Mouse (Mus musculus): ENCODE data around the gene Gm37240. TPM values are rescaled to one million over a fixed set of nuclear protein-coding genes. Genes with fewer than 3 reads are reported as not detected.

Gene Gm37240
- total RNA-seq, 4 experiments from 2014 or later = 1.8 to 2.0 TPM; not detected in 2

- no peak for DNase-seq (ENCODE audit: low spot score in 2 of 2)
Measured at GRCm38 (mm10) chr3:85878911-85879310, 8.4 kb downstream of the Gm37240 start.

- DNase-seq (ENCODE audit: low spot score in 2 of 2) = no peak
Measured at GRCm38 (mm10) chr3:85863996-85864395, 23.3 kb downstream of the Gm37240 start.

- DNase-seq (ENCODE audit: low spot score in 2 of 2) = no peak
Measured at GRCm38 (mm10) chr3:85862886-85863285, 24.4 kb downstream of the Gm37240 start.

- DNase-seq (ENCODE audit: low spot score in 2 of 2) = no peak
Measured at GRCm38 (mm10) chr3:85860996-85861395, 26.3 kb downstream of the Gm37240 start.

- no peak for DNase-seq (ENCODE audit: low spot score in 2 of 2)
Measured at GRCm38 (mm10) chr3:85859311-85859710, 28.0 kb downstream of the Gm37240 start.

- no peak for DNase-seq (ENCODE audit: low spot score in 2 of 2)
Measured at GRCm38 (mm10) chr3:85858140-85859135, 28.9 kb downstream of the Gm37240 start.

- DNase-seq (ENCODE audit: low spot score in 2 of 2) = no peak
Measured at GRCm38 (mm10) chr3:85857083-85857482, 30.2 kb downstream of the Gm37240 start.

- DNase-seq (ENCODE audit: low spot score in 2 of 2) = no peak
Measured at GRCm38 (mm10) chr3:85855947-85856346, 31.4 kb downstream of the Gm37240 start.

GRCm38 (mm10) chr3:85855043-85855442 lies 32.3 kb downstream of the Gm37240 start:
- DNase-seq (ENCODE audit: low spot score in 2 of 2) = no peak

- DNase-seq (ENCODE audit: low spot score in 2 of 2) = no peak
Measured at GRCm38 (mm10) chr3:85854143-85854542, 33.2 kb downstream of the Gm37240 start.

GRCm38 (mm10) chr3:85853715-85854114 lies 33.6 kb downstream of the Gm37240 start:
- no peak for DNase-seq (ENCODE audit: low spot score in 2 of 2)

- no peak for DNase-seq (ENCODE audit: low spot score in 2 of 2)
Measured at GRCm38 (mm10) chr3:85850079-85850478, 37.2 kb downstream of the Gm37240 start.

- no peak for DNase-seq (ENCODE audit: low spot score in 2 of 2)
Measured at GRCm38 (mm10) chr3:85846316-85846715, 41.0 kb downstream of the Gm37240 start.

- no peak for DNase-seq (ENCODE audit: low spot score in 2 of 2)
Measured at GRCm38 (mm10) chr3:85845341-85845740, 42.0 kb downstream of the Gm37240 start.

- no peak for DNase-seq (ENCODE audit: low spot score in 2 of 2)
Measured at GRCm38 (mm10) chr3:85842881-85843218, 44.5 kb downstream of the Gm37240 start.

GRCm38 (mm10) chr3:85842177-85842880 lies 45.0 kb downstream of the Gm37240 start:
- no peak for DNase-seq (ENCODE audit: low spot score in 2 of 2)

- DNase-seq (ENCODE audit: low spot score in 2 of 2) = no peak
Measured at GRCm38 (mm10) chr3:85841454-85842176, 45.7 kb downstream of the Gm37240 start.

GRCm38 (mm10) chr3:85833627-85834026 lies 53.7 kb downstream of the Gm37240 start:
- no peak for DNase-seq (ENCODE audit: low spot score in 2 of 2)

GRCm38 (mm10) chr3:85832490-85833155 lies 54.7 kb downstream of the Gm37240 start:
- DNase-seq (ENCODE audit: low spot score in 2 of 2) = no peak

- no peak for DNase-seq (ENCODE audit: low spot score in 2 of 2)
Measured at GRCm38 (mm10) chr3:85831785-85832184, 55.5 kb downstream of the Gm37240 start.

- no peak for DNase-seq (ENCODE audit: low spot score in 2 of 2)
Measured at GRCm38 (mm10) chr3:85829047-85829446, 58.3 kb downstream of the Gm37240 start.
